Mouse (Mus musculus) neural tube, embryonic 14.5 days (tissue): ENCODE data around the gene Gm17617. TPM values are rescaled to one million over a fixed set of nuclear protein-coding genes. Genes with fewer than 3 reads are reported as not detected.
A peak's percentile ranks its signal among the peaks of the same experiment; 100 is the strongest.
"Not testable (repeated sequence)": the region's sequence is repeated elsewhere in the genome, so short reads cannot be mapped to it uniquely, and the experiment has no call there.

ENCODE experiments used
- ATAC-seq: fragments of 200-750 bp; cut with Nextera tagmentation; 2 replicates; pipeline ENCODE4 v1.8.0; 2017; ENCODE audit warnings: low read depth, mild to moderate bottlenecking, moderate TSS enrichment, moderate library complexity
- H3K27ac ChIP-seq: fragments of 300-500 bp; sonication (generic); 2 replicates; pipeline ENCODE4 v1.5.1; 2014; ENCODE audit warnings: low read depth, mild to moderate bottlenecking, control low read depth, low read length, moderate library complexity, mixed read lengths
- H3K27me3 ChIP-seq: fragments of 300-500 bp; sonication (generic); 2 replicates; pipeline ENCODE4 v1.6.1; 2014; ENCODE audit warnings: low read length; ENCODE audit not compliant: control insufficient read depth, insufficient read depth
- H3K36me3 ChIP-seq: fragments of 300-500 bp; sonication (generic); 2 replicates; pipeline ENCODE4 v1.6.1; 2014; ENCODE audit warnings: low read length, mixed read lengths; ENCODE audit not compliant: control insufficient read depth, insufficient read depth
- H3K4me1 ChIP-seq: fragments of 300-500 bp; sonication (generic); 2 replicates; pipeline ENCODE4 v1.6.1; 2014; ENCODE audit warnings: low read length; ENCODE audit not compliant: control insufficient read depth, insufficient read depth
- H3K4me2 ChIP-seq: fragments of 300-500 bp; sonication (generic); 2 replicates; pipeline ENCODE4 v1.6.1; 2014; ENCODE audit warnings: mild to moderate bottlenecking, low read depth, low read length, control low read depth
- H3K4me3 ChIP-seq: fragments of 300-500 bp; sonication (generic); 2 replicates; pipeline ENCODE4 v1.5.1; 2014; ENCODE audit warnings: low read depth, low read length, control low read depth, mixed read lengths
- H3K9ac ChIP-seq: fragments of 300-500 bp; sonication (generic); replicated peaks from 2 replicates; pipeline ENCODE4 v1.6.1; 2014; ENCODE audit warnings: low read depth, mild to moderate bottlenecking, control low read depth, low read length, mixed read lengths
- H3K9me3 ChIP-seq: fragments of 300-500 bp; sonication (generic); 2 replicates; pipeline ENCODE4 v1.6.1; 2016; ENCODE audit warnings: low read length; ENCODE audit not compliant: control insufficient read depth
- WGBS: fragments of 180-500 bp; shearing (Covaris S2); extraction: QIAGEN DNeasy Blood & Tissue Kit; methylation state at CpG from one replicate; pipeline ENCODE4 v1.1.7; 2014; 5-methylcytosine and 5-hydroxymethylcytosine counted together
- polyA plus RNA-seq: library from polyadenylated mRNA; unstranded; fragments of >200 nt; fragmentation: Nextera tagmentation; extraction: Ambion mirVana; gene quantifications from 2 replicates; pipeline ENCODE4 v1.2.1, GENCODE M21; 2014

The Gm17617 gene
- polyA plus RNA-seq, 1 experiment from 2014 or later: not detected

- peaks cover 5% of the 10 kb centered on the region for H3K4me1 ChIP-seq
- peak within 1 kb of the TSS; percentile 81 for H3K4me2 ChIP-seq
- WGBS: under 1% methylated on average over 65 of the region's 66 CpGs
- H3K27ac ChIP-seq: peak within 1 kb of the TSS; percentile 69
- peak; percentile 92 for ATAC-seq
- H3K36me3 ChIP-seq: no peaks in the 10 kb centered on the region
- no peaks in the 10 kb centered on the region for H3K9me3 ChIP-seq
- H3K27me3 ChIP-seq: no peaks in the 10 kb centered on the region
- H3K9ac ChIP-seq: peak within 1 kb of the TSS; percentile 75
- H3K4me3 ChIP-seq: peak within 1 kb of the TSS; percentile 89
These were observed 28.0 kb downstream of the Gm17617 start, which contains the start of gene Zfp346 for GRCm38 (mm10) chr13:55105045-55105952. Zfp346 (plus strand) TSS chr13:55105311.

- no peak overlapping the region for H3K4me2 ChIP-seq
- 78% methylated on average over 2 of the region's 2 CpGs for WGBS
- H3K4me3 ChIP-seq: no peak overlapping the region
- no peak for ATAC-seq
- no peak overlapping the region for H3K27ac ChIP-seq
- H3K9ac ChIP-seq: no peak overlapping the region
- no peaks in the 10 kb centered on the region for H3K27me3 ChIP-seq
- no peaks in the 10 kb centered on the region for H3K9me3 ChIP-seq
- no peaks in the 10 kb centered on the region for H3K36me3 ChIP-seq
- H3K4me1 ChIP-seq: peaks cover 12% of the 10 kb centered on the region
These were observed 30.0 kb downstream of the Gm17617 start for GRCm38 (mm10) chr13:55103351-55103750.

GRCm38 (mm10) chr13:55102366-55102765 is 31.0 kb downstream of the Gm17617 start:
- Histone ChIP-seq H3K27me3 (no peaks in the 10 kb centered on the region), H3K27ac (no peak overlapping the region), H3K36me3 (no peaks in the 10 kb centered on the region), H3K9ac (no peak overlapping the region), H3K4me1 (peaks cover 12% of the 10 kb centered on the region), H3K9me3 (no peaks in the 10 kb centered on the region), H3K4me3 (no peak overlapping the region), H3K4me2 (no peak overlapping the region)
- 98% methylated on average over 3 of the region's 3 CpGs for WGBS
- ATAC-seq: no peak

DNA sequence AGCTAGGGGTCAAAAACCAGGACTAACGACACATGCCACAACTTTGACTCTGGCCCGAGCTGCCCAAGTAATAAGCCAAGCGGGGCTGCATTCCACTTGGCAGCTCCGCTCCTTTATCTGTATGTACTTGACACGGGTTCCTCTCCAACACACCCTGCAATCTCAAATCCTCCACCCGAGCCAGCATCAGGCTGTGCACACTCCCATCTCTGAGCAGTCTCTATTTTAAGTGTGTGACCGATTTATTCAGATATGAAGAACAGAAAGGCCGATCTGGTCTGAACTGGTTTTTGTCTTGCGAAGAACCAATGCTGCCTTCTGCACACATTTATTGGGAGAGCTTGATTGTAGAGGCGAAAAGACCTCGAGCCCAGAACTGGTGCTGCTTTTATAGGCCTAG is 31.7 kb downstream of the Gm17617 start:
- Histone ChIP-seq H3K27me3 (no peaks in the 10 kb centered on the region), H3K9me3 (no peaks in the 10 kb centered on the region), H3K9ac (no peak overlapping the region), H3K4me2 (no peak overlapping the region), H3K4me3 (no peak overlapping the region), H3K4me1 (peaks cover 12% of the 10 kb centered on the region), H3K27ac (no peak overlapping the region), H3K36me3 (no peaks in the 10 kb centered on the region)
- no peak for ATAC-seq
- 97% methylated on average over 11 of the region's 11 CpGs for whole genome bisulfite sequencing

- no peaks in the 10 kb centered on the region for H3K9me3 ChIP-seq
- H3K9ac ChIP-seq: peak within 1 kb of the TSS; percentile 87
- peak within 1 kb of the TSS; percentile 85 for H3K27ac ChIP-seq
- WGBS: 1% methylated on average over 60 of the region's 81 CpGs
- H3K4me3 ChIP-seq: peak within 1 kb of the TSS; percentile 70
- peak; percentile 92 for ATAC-seq
- H3K36me3 ChIP-seq: no peaks in the 10 kb centered on the region
- peaks cover 7% of the 10 kb centered on the region; the same call in 1 of the 2 replicates for H3K4me1 ChIP-seq
- H3K27me3 ChIP-seq: no peaks in the 10 kb centered on the region
- H3K4me2 ChIP-seq: peak within 1 kb of the TSS; percentile 67
These were observed 33.4 kb downstream of the Gm17617 start, which contains the start of gene Uimc1 for GRCm38 (mm10) chr13:55099726-55100478. Uimc1 (minus strand) TSS chr13:55100300.

- Histone ChIP-seq H3K9me3 (no peaks in the 10 kb centered on the region), H3K36me3 (no peaks in the 10 kb centered on the region), H3K9ac (peak overlapping the region; percentile 87), H3K4me3 (peak overlapping the region; percentile 70), H3K4me1 (peaks cover 7% of the 10 kb centered on the region; the same call in 1 of the 2 replicates), H3K27me3 (no peaks in the 10 kb centered on the region), H3K4me2 (peak overlapping the region; percentile 67), H3K27ac (no peak overlapping the region; the same call in 1 of the 2 replicates)
- 33% methylated on average over 20 of the region's 20 CpGs for WGBS
- 0 out of 2 replicates have a peak, but pooled peaks have one; percentile 13 for ATAC-seq
These were observed 34.2 kb downstream of the Gm17617 start for GRCm38 (mm10) chr13:55099066-55099725.

- WGBS: 93% methylated on average over 3 of the region's 3 CpGs
- H3K4me3 ChIP-seq, ATAC-seq, H3K27me3 ChIP-seq, H3K27ac ChIP-seq, H3K4me1 ChIP-seq, H3K4me2 ChIP-seq, H3K9me3 ChIP-seq, H3K36me3 ChIP-seq, H3K9ac ChIP-seq: not testable (repeated sequence)
These were observed 35.5 kb downstream of the Gm17617 start for GRCm38 (mm10) chr13:55097841-55098240.

DNA sequence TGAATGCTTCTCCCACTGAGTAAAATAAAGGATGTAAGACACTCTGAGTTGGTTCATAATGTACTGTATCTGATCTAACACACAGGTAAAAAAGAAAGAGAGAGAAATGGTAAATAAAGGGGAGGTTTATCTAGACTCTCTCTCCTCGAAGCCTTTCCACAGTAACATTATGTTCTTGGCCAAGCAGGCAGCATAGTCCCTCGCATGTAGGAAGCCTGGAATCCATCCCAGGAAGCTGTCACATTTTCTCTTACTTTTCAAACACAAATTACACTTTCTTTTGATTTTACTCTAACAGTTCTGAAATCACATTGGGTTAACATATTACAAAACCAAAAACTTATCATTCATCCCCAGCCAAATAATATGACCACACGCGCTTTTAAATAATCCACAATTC is 40.8 kb downstream of the Gm17617 start:
- Histone ChIP-seq H3K4me3 (no peak overlapping the region), H3K9me3 (no peaks in the 10 kb centered on the region), H3K9ac (no peak overlapping the region), H3K36me3 (no peaks in the 10 kb centered on the region), H3K27ac (no peak overlapping the region), H3K4me2 (no peak overlapping the region), H3K4me1 (no peaks in the 10 kb centered on the region), H3K27me3 (no peaks in the 10 kb centered on the region)
- no peak for ATAC-seq
- 91% methylated on average over 4 of the region's 4 CpGs for WGBS
